Mouse (Mus musculus) CD4-positive naive resting alpha-beta T cell, adult 76 days (primary cell): Measurements from ENCODE around the gene Pip5k1b. TPM values are rescaled to one million over a fixed set of nuclear protein-coding genes. Genes with fewer than 3 reads are reported as not detected.

Experiments
- total RNA-seq: library from RNA; stranded (reverse); gene quantifications from one replicate; pipeline ENCODE4 v1.2.4, GENCODE M21; 2023

Gene Pip5k1b
- total RNA-seq: 3.5 TPM

GRCm38 (mm10) chr19:24555466-24555903, at the start of gene Pip5k1b:
Pip5k1b (minus strand) TSS chr19:24555872.

GRCm38 (mm10) chr19:24476929-24477882, 78.5 kb downstream of the Pip5k1b start, which contains the start of gene Fam122a:
Fam122a (minus strand) TSS chr19:24477356.

GRCm38 (mm10) chr19:24280601-24281228, 275.0 kb downstream of the Pip5k1b start, which contains the start of gene Fxn:
Fxn (minus strand) TSS chr19:24280605.

Other genes starting within 250 kb of the Pip5k1b start
- 30.6 TPM for gene Fam122a, start 78.5 kb downstream of the Pip5k1b start, total RNA-seq
- gene Tmem252, start 118.1 kb upstream of the Pip5k1b start, total RNA-seq: not detected